Mouse (Mus musculus) kidney, adult 2 months (tissue): ENCODE data around the gene Zyx.

Source experiments
- CTCF ChIP-seq: fragments of 200-500 bp; conservative IDR thresholded peaks from 2 replicates; pipeline ENCODE4 v1.5.1; 2011; ENCODE audit warnings: low read depth, mild to moderate bottlenecking, control low read depth, low read length, moderate library complexity, mixed read lengths; ENCODE audit not compliant: insufficient read depth, insufficient read length
- POLR2A ChIP-seq: fragments of 200-500 bp; IDR thresholded peaks from one replicate; pipeline ENCODE4 v1.6.1; 2011; ENCODE audit warnings: low read depth, low read length, control low read depth

GRCm38 (mm10) chr6:42369870-42370269, 20.4 kb downstream of the Zyx start:
- TF ChIP-seq CTCF (no peak), POLR2A (no peak)
